Mouse (Mus musculus) liver, embryonic 13.5 days (tissue): Measurements from ENCODE around the gene Schip1. TPM values are rescaled to one million over a fixed set of nuclear protein-coding genes. Genes with fewer than 3 reads are reported as not detected.

Experiments used
- ATAC-seq: fragments of 200-750 bp; cut with Nextera tagmentation; 2 replicates; pipeline ENCODE4 v1.8.0; 2017; ENCODE audit warnings: low read depth, mild to moderate bottlenecking, moderate number of reproducible peaks, moderate library complexity
- DNase-seq: peaks from one replicate; pipeline ENCODE4 v3.0.0; 2022
- H3K27ac ChIP-seq: fragments of 300-500 bp; sonication (generic); 2 replicates; pipeline ENCODE4 v1.5.1; 2015; ENCODE audit warnings: moderate library complexity, mild to moderate bottlenecking, inconsistent platforms
- H3K27me3 ChIP-seq: fragments of 300-500 bp; sonication (generic); 2 replicates; pipeline ENCODE4 v1.6.1; 2015; ENCODE audit warnings: mild to moderate bottlenecking, inconsistent platforms
- H3K36me3 ChIP-seq: fragments of 300-500 bp; sonication (generic); 2 replicates; pipeline ENCODE4 v1.6.1; 2015; ENCODE audit warnings: mild to moderate bottlenecking, inconsistent platforms
- H3K4me1 ChIP-seq: fragments of 300-500 bp; sonication (generic); replicated peaks from 2 replicates; pipeline ENCODE4 v1.6.1; 2015; ENCODE audit warnings: inconsistent platforms
- H3K4me2 ChIP-seq: fragments of 300-500 bp; sonication (generic); 2 replicates; pipeline ENCODE4 v1.6.1; 2015; ENCODE audit warnings: inconsistent platforms, mild to moderate bottlenecking, moderate library complexity
- H3K4me3 ChIP-seq: fragments of 300-500 bp; sonication (generic); replicated peaks from 2 replicates; pipeline ENCODE4 v1.5.1; 2015; ENCODE audit warnings: mild to moderate bottlenecking, inconsistent platforms
- H3K9ac ChIP-seq: fragments of 300-500 bp; sonication (generic); 2 replicates; pipeline ENCODE4 v1.6.1; 2015; ENCODE audit warnings: mild to moderate bottlenecking, inconsistent platforms
- H3K9me3 ChIP-seq: fragments of 300-500 bp; sonication (generic); replicated peaks from 2 replicates; pipeline ENCODE4 v1.6.1; 2016; ENCODE audit warnings: inconsistent platforms
- WGBS: fragments of 180-500 bp; shearing (Covaris S2); methylation state at CpG from one replicate; pipeline ENCODE4 v1.1.7; 2015; ENCODE audit not compliant: insufficient replicate concordance; 5-methylcytosine and 5-hydroxymethylcytosine counted together
- polyA plus RNA-seq: library from polyadenylated mRNA; unstranded; fragments of >200 nt; fragmentation: Nextera tagmentation; extraction: Ambion mirVana; gene quantifications from 2 replicates; pipeline ENCODE4 v1.2.1, GENCODE M21; 2015

Schip1 gene
- polyA plus RNA-seq, 1 experiment from 2014 or later = 2.9 TPM

DNA sequence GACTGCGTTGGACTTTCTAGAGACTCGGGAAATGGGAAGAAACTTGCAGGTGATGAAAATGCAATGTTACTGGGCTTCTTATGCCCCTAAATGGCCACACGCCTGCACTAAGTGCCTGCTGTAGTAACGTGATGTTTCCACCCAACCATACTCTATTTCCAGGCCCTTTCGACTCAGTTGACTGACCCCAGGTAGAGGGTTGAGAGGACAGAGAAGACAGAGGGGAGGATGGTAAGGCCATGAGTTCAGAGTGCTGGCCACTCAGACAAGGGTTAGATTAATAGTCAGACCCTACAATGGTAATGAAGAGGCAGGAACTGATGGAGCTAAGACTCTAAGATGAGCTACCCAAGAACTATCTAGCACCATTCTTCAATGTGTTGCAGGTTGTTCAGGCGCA is 595.4 kb downstream of the Schip1 start:
- no peak overlapping the region for H3K4me2 ChIP-seq
- H3K4me3 ChIP-seq = no peak overlapping the region
- WGBS = 77% methylated on average over 6 of the region's 6 CpGs
- H3K27ac ChIP-seq = no peak overlapping the region
- H3K27me3 ChIP-seq = no peaks in the 10 kb centered on the region
- H3K4me1 ChIP-seq = peaks cover 5% of the 10 kb centered on the region; the same call in 1 of the 2 replicates
- no peak overlapping the region for H3K9ac ChIP-seq
- H3K36me3 ChIP-seq = no peaks in the 10 kb centered on the region
- DNase-seq (no peak), ATAC-seq (no peak)
- no peaks in the 10 kb centered on the region for H3K9me3 ChIP-seq

DNA sequence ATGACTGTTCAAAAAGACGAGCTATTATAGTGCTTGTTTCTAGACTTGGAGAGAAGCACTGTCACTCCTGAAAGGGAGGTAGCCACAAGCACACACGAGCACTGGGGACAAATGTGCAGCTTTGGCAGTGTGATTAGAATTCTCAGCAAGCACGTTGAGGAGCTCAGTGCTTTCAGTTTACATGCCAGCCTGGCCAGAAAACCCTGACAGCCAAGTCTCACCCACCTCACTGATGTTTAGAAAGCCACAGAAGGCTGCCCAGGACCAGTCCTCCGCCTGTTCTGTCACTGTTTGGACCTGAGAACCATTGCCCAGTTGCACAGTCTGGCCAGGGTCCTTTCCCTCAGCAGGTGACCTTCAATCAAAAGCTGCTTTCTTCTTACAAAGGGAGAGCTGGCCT is 595.9 kb downstream of the Schip1 start:
- Histone ChIP-seq H3K9ac (no peak overlapping the region), H3K9me3 (no peaks in the 10 kb centered on the region), H3K36me3 (no peaks in the 10 kb centered on the region), H3K27me3 (no peaks in the 10 kb centered on the region), H3K4me1 (peaks cover 5% of the 10 kb centered on the region; the same call in 1 of the 2 replicates), H3K4me2 (no peak overlapping the region), H3K4me3 (no peak overlapping the region), H3K27ac (no peak overlapping the region)
- ATAC-seq = no peak
- no peak for DNase-seq
- 36% methylated on average over 4 of the region's 4 CpGs for WGBS

DNA sequence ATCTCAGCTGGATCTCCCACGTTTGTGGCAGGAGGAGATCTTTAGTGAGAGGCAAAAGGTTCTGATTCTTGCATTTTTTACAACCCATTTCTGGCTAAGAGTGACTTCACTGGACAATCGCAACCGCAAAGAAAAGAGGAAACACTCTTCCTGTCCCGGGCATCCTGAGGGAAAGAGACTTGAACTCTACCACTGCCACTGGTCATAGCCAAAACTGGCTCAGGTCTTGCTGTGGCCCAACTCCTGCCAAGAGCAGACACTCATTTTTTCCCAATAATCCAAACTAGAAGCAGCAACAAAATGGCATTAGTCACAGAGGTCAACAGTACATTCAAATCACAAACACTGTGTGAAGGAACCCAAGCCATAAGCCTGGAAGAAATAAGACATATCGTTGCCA is 597.8 kb downstream of the Schip1 start:
- no peak for DNase-seq
- 19% methylated on average over 5 of the region's 5 CpGs for WGBS

DNA sequence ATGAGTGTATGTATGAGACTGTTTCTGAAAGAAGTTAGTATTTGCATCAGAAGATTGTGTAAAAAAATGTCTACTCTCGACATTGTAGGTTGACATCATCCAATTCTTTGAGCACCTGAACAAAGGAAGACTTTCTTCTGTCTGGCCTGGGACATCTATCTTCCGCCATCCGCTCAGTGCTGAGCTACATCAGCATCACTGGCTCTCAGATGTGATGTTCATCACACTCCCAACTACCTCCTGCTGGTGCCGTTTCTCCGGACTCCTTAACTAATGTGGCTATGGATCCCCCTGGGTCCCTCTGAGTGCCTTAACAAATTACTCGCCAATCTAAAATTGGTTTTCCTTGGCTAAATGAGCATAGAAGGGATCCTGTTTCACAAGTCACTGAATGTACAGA is 599.7 kb downstream of the Schip1 start:
- no peak for ATAC-seq
- Histone ChIP-seq H3K4me1 (no peaks in the 10 kb centered on the region), H3K27me3 (no peaks in the 10 kb centered on the region), H3K9ac (no peak overlapping the region), H3K9me3 (no peaks in the 10 kb centered on the region), H3K4me2 (no peak overlapping the region), H3K4me3 (no peak overlapping the region), H3K27ac (no peak overlapping the region), H3K36me3 (no peaks in the 10 kb centered on the region)
- 75% methylated on average over 6 of the region's 6 CpGs for WGBS
- no peak for DNase-seq

More for the DNA sequence above, 597.8 kb downstream of the Schip1 start:
- no peak for ATAC-seq
- Histone ChIP-seq H3K9ac (no peak overlapping the region), H3K9me3 (no peaks in the 10 kb centered on the region), H3K27me3 (no peaks in the 10 kb centered on the region), H3K36me3 (no peaks in the 10 kb centered on the region), H3K27ac (no peak overlapping the region), H3K4me1 (peaks cover 3% of the 10 kb centered on the region; the same call in 1 of the 2 replicates), H3K4me2 (no peak overlapping the region), H3K4me3 (no peak overlapping the region)

DNA sequence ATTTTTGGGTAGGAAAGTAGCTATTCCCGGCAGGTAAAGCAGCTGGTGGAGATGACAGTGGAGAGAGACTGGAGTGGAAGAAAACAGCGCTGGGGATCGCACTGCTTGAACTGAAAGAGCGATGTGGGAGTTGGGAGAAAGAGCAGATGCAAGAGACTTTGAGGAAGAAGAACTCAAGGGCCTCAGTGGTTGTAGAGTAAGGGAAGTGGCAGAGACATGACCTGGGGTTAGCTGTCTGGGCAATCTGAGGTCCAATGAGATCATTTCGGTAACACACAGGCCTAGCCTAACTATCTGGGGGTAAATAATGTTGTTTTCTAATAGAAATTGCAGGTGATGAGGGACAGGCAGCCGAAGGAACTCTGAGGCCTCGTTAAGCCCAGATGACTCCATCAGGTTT is 601.8 kb downstream of the Schip1 start:
- no peak for ATAC-seq
- no peaks in the 10 kb centered on the region for H3K9me3 ChIP-seq
- no peak overlapping the region for H3K27ac ChIP-seq
- no peak overlapping the region for H3K4me2 ChIP-seq
- no peaks in the 10 kb centered on the region for H3K4me1 ChIP-seq
- 54% methylated on average over 7 of the region's 7 CpGs for WGBS
- no peak overlapping the region for H3K9ac ChIP-seq
- no peaks in the 10 kb centered on the region for H3K27me3 ChIP-seq
- no peak overlapping the region for H3K4me3 ChIP-seq
- no peaks in the 10 kb centered on the region for H3K36me3 ChIP-seq
- DNase-seq = no peak

DNA sequence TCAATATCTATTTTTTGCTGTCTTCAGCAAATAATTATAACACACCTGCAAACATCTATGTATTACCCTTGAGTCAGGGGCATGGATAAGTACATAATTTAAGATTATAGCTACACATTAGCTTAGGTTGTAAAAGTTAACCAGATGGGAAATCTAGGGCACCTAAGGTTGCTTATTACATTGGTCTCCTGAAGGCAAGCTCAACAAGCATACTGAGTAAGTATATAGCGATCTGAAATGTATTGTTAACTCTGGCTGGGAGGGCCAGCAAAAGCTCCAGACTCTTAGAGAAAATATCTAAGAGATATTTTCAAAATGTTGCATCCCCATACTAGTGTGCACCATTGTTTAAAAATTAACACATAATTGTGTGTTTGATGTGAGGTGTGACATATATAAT is 603.2 kb downstream of the Schip1 start:
- H3K27ac ChIP-seq = no peak overlapping the region
- H3K9ac ChIP-seq = no peak overlapping the region
- no peaks in the 10 kb centered on the region for H3K36me3 ChIP-seq
- 76% methylated on average over 1 of the region's 1 CpGs for WGBS
- H3K4me3 ChIP-seq = no peak overlapping the region
- H3K9me3 ChIP-seq = no peaks in the 10 kb centered on the region
- H3K27me3 ChIP-seq = no peaks in the 10 kb centered on the region
- no peak overlapping the region for H3K4me2 ChIP-seq
- DNase-seq (no peak), ATAC-seq (no peak)
- no peaks in the 10 kb centered on the region for H3K4me1 ChIP-seq

DNA sequence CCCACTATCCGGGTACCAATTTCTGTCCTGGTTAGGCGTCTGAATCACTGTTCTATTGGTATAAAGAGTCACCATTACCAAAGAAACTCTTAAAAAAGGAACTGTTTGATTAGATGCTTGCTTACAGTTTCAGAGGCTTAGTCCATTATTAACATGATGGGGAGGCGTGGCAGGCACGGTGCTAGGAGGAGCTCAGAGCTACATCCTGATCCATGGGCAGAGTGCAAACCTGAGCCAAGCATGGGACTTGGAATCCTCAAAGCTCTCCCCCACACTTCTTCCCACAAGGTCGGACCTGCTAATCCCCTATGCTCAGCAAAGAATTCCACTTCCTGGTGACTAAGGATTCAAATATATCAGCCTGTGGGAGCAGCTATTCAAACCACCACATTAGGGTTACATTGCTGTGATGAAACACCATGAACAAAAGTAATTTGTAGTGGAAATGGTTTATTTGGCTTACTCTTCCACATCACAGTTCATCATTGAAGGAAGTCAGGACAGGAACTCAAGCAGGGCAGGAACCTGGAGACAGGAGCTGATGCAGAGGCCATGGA is 604.9 kb downstream of the Schip1 start:
- 53% methylated on average over 5 of the region's 5 CpGs for WGBS
- H3K9ac ChIP-seq = no peak overlapping the region
- no peaks in the 10 kb centered on the region for H3K27me3 ChIP-seq
- no peak overlapping the region for H3K4me3 ChIP-seq
- no peaks in the 10 kb centered on the region for H3K36me3 ChIP-seq
- no peak for ATAC-seq
- no peak for DNase-seq
- H3K4me1 ChIP-seq = no peaks in the 10 kb centered on the region
- no peak overlapping the region for H3K27ac ChIP-seq
- no peaks in the 10 kb centered on the region for H3K9me3 ChIP-seq
- H3K4me2 ChIP-seq = no peak overlapping the region

DNA sequence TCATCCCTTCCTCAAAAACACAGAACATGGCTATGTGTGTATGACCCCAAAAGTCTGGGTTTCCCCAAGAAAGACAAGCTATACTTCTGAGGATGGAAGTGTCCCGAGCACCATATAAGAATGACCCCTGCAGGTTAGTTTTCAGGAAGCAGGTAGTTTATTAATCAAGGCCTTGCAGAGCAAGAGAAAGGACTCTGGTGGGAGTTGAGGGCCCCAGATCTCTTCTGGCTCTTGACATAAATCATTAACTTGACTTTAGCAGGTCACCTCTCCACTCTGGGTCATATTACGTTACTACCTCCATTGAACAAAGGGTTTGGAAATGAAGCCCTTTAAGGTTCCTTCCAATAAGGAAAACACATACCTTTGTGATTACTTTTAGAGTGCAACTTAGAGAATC is 610.1 kb downstream of the Schip1 start:
- Histone ChIP-seq H3K9ac (no peak overlapping the region), H3K9me3 (no peaks in the 10 kb centered on the region), H3K27ac (no peak overlapping the region), H3K4me1 (peaks cover 20% of the 10 kb centered on the region), H3K27me3 (no peaks in the 10 kb centered on the region), H3K36me3 (no peaks in the 10 kb centered on the region), H3K4me2 (no peak overlapping the region), H3K4me3 (no peak overlapping the region)
- WGBS = 62% methylated on average over 2 of the region's 2 CpGs
- no peak for ATAC-seq
- DNase-seq = no peak

DNA sequence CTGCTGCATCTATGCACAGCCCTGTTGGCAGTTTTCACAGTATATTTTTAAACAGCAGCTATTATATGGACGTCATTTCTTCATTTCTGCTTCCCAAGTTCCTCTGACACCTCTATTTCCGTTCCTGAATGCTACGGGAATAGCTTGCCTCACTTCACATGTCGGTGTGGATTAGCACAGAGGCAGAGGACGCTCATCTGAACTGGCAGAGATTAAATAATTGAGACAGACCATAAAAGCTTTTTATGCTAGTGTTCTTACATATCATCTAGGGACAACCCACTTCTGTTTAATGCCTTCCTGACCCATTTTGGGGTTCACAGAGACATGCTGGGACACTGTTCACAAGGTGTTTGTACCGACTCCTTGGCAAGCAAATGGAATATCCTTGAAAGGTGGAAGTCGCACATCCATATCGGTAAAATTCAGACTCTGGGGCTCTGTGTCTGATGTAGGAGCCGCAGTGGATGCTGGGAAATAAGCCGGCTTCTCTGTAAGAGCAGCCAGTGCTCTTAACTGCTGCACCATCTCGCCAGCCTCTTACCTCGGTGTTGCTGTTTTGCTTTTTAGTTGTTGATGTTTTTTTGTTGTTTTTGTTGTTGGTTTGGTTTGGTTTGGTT is 610.7 kb downstream of the Schip1 start:
- Histone ChIP-seq H3K9me3 (no peaks in the 10 kb centered on the region), H3K9ac (no peak overlapping the region), H3K4me2 (no peak overlapping the region), H3K4me3 (no peak overlapping the region), H3K4me1 (peaks cover 20% of the 10 kb centered on the region), H3K27ac (no peak overlapping the region), H3K36me3 (no peaks in the 10 kb centered on the region), H3K27me3 (no peaks in the 10 kb centered on the region)
- DNase-seq (no peak), ATAC-seq (no peak)
- 76% methylated on average over 12 of the region's 12 CpGs for WGBS

Other genes with a start within 250 kb of the Schip1 start
- not detected in 2 replicates for gene Iqcj, start 172.6 kb upstream of the Schip1 start, polyA plus RNA-seq
- gene Iqschfp, start 172.6 kb upstream of the Schip1 start, polyA plus RNA-seq = not detected in 2 replicates